Mouse (Mus musculus) olfactory bulb, adult 2 months (tissue): ENCODE data around the gene Cdk8.

Experiments
- CTCF ChIP-seq: fragments of 200-500 bp; IDR thresholded peaks from 2 replicates; pipeline ENCODE4 v1.5.1; 2012; ENCODE audit warnings: low read depth, mild to moderate bottlenecking, low read length, moderate library complexity; ENCODE audit not compliant: insufficient read depth
- POLR2A ChIP-seq: fragments of 200-500 bp; IDR thresholded peaks from 2 replicates; pipeline ENCODE4 v1.6.1; 2012; ENCODE audit warnings: mild to moderate bottlenecking, low read depth, low read length, moderate library complexity; ENCODE audit not compliant: insufficient read depth

DNA sequence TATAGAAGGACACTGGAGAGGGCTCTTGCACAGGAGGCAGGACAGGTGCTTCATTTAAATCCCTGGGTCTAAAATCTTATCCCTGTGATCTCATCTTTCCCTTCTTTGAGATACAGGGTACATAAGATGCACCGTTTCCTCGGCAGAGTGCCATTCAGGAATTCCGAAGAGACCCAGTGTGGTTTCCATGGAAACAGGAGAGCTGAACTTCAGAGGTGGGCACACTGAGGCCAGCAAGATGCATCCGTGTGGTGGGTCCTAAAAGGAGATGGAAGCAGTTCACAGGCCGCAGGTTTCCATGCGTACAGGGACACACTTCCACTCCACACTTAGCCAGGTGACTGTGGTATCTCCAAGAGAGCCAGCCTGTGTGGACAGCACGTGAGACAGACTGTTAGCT lies 101.5 kb downstream of the Cdk8 start:
- TF ChIP-seq POLR2A, result no peak
- TF ChIP-seq CTCF, result no peak
